Mouse (Mus musculus) kidney, adult 2 months (tissue): Measurements from ENCODE around the gene Bahd1. TPM values are rescaled to one million over a fixed set of nuclear protein-coding genes. Genes with fewer than 3 reads are reported as not detected.
A peak's percentile ranks its signal among the peaks of the same experiment; 100 is the strongest.

Experiments
- DNase-seq: peaks from one replicate; pipeline ENCODE4 v3.0.0; 2021
- H3K27ac ChIP-seq: fragments of 200-500 bp; 2 replicates; pipeline ENCODE4 v1.5.1; 2012; ENCODE audit warnings: low read depth, low read length, control low read depth, inconsistent platforms; ENCODE audit not compliant: insufficient read depth
- H3K27me3 ChIP-seq: fragments of 200-500 bp; replicated peaks from 2 replicates; pipeline ENCODE4 v1.6.1; 2012; ENCODE audit warnings: mild to moderate bottlenecking, moderate library complexity, low read length, inconsistent platforms; ENCODE audit not compliant: control insufficient read depth, insufficient read depth
- H3K36me3 ChIP-seq: fragments of 200-500 bp; 2 replicates; pipeline ENCODE4 v1.6.1; 2012; ENCODE audit warnings: mild to moderate bottlenecking, moderate library complexity, low read length, inconsistent platforms; ENCODE audit not compliant: control insufficient read depth, insufficient read depth
- H3K4me1 ChIP-seq: fragments of 200-500 bp; 2 replicates; pipeline ENCODE4 v1.6.1; 2011; ENCODE audit warnings: low read length; ENCODE audit not compliant: control insufficient read depth, insufficient read depth
- H3K4me3 ChIP-seq: fragments of 200-500 bp; 2 replicates; pipeline ENCODE4 v1.5.1; 2011; ENCODE audit warnings: mild to moderate bottlenecking, low read depth, low read length, control low read depth; ENCODE audit not compliant: insufficient read depth
- CTCF ChIP-seq: fragments of 200-500 bp; conservative IDR thresholded peaks from 2 replicates; pipeline ENCODE4 v1.5.1; 2011; ENCODE audit warnings: low read depth, mild to moderate bottlenecking, control low read depth, low read length, moderate library complexity, mixed read lengths; ENCODE audit not compliant: insufficient read depth, insufficient read length
- POLR2A ChIP-seq: fragments of 200-500 bp; IDR thresholded peaks from one replicate; pipeline ENCODE4 v1.6.1; 2011; ENCODE audit warnings: low read depth, low read length, control low read depth
- WGBS: fragments of 180-500 bp; shearing (Covaris S2); methylation state at CpG from one replicate; pipeline ENCODE4 v1.1.7; 2018; 5-methylcytosine and 5-hydroxymethylcytosine counted together
- polyA plus RNA-seq: library from polyadenylated mRNA; depleted of rRNA; stranded (reverse); fragments of >200 nt; gene quantifications from 2 replicates; pipeline ENCODE4 v1.2.3, GENCODE M21; 2012

Bahd1 gene
- polyA plus RNA-seq, 1 experiment, result 17.5 TPM

GRCm38 (mm10) chr2:118899306-118899705 is 871 bp upstream of the Bahd1 start:
- H3K27me3 ChIP-seq, result no peaks in the 10 kb centered on the region
- no peak overlapping the region for H3K4me3 ChIP-seq
- WGBS, result 27% methylated on average over 7 of the region's 7 CpGs
- H3K4me1 ChIP-seq, result peaks cover 8% of the 10 kb centered on the region; the same call in 1 of the 2 replicates
- TF ChIP-seq POLR2A (no peak), CTCF (no peak)
- no peaks in the 10 kb centered on the region for H3K36me3 ChIP-seq
- no peak overlapping the region for H3K27ac ChIP-seq
- DNase-seq, result no peak

GRCm38 (mm10) chr2:118900826-118901140 is 606 bp downstream of the Bahd1 start:
- H3K4me3 ChIP-seq, result peak overlapping the region; percentile 40
- H3K4me1 ChIP-seq, result peaks cover 8% of the 10 kb centered on the region; the same call in 1 of the 2 replicates
- WGBS, result 2% methylated on average over 11 of the region's 11 CpGs
- H3K27me3 ChIP-seq, result no peaks in the 10 kb centered on the region
- no peak for DNase-seq
- TF ChIP-seq CTCF, result no peak
- TF ChIP-seq POLR2A, result no peak
- H3K36me3 ChIP-seq, result no peaks in the 10 kb centered on the region
- H3K27ac ChIP-seq, result no peak overlapping the region

DNA sequence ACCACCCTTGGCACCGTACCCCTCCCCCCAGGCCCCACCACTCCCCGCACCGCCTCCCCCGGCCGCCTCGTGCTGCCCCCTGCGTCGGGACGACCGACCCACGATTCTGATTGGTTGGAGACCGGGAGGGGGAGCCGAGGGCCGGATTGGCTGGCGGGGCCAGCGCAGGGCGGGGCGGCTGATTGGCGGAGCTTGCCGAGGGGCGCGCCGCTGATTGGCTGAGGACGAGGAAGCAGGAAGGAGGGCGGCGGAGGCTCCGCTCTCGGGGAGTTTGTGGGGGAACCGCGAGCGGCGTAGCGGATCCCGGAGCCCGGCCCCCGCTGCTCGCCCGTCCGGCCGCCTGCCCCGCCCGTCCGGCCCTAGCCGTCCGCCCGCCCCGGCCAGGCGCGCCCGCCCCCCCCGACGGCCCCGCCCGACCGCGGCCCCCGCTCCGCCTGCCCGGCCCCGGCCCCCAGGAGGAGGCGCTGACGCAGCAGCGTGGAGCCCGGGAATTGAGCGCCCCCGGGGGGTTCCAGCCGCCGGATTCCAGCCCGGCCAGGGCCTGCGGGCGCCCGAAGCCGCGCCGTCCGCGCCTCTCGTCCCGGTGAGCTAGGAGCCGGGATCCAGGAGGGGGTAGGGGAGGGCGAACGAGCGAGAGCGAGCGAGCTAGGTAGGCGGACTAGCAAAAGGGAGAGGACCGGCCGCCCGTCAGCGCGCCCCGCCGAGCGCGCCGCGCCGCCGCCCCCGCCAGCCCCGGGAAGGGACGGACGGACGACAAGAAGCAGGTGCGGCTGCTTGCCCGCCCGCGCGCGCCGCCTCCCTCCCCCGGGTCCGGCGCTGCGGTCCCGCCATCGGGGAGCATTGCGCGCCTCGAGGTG is 1.2 kb downstream of the Bahd1 start:
- TF ChIP-seq POLR2A, result no peak
- no peak for TF ChIP-seq CTCF
- H3K27ac ChIP-seq, result peak overlapping the region; percentile 84
- peaks cover 13% of the 10 kb centered on the region; the same call in 1 of the 2 replicates for H3K4me1 ChIP-seq
- DNase-seq, result peak; percentile 99
- no peaks in the 10 kb centered on the region for H3K36me3 ChIP-seq
- peak overlapping the region; percentile 87 for H3K4me3 ChIP-seq
- WGBS, result 1% methylated on average over 90 of the region's 120 CpGs
- H3K27me3 ChIP-seq, result no peaks in the 10 kb centered on the region

DNA sequence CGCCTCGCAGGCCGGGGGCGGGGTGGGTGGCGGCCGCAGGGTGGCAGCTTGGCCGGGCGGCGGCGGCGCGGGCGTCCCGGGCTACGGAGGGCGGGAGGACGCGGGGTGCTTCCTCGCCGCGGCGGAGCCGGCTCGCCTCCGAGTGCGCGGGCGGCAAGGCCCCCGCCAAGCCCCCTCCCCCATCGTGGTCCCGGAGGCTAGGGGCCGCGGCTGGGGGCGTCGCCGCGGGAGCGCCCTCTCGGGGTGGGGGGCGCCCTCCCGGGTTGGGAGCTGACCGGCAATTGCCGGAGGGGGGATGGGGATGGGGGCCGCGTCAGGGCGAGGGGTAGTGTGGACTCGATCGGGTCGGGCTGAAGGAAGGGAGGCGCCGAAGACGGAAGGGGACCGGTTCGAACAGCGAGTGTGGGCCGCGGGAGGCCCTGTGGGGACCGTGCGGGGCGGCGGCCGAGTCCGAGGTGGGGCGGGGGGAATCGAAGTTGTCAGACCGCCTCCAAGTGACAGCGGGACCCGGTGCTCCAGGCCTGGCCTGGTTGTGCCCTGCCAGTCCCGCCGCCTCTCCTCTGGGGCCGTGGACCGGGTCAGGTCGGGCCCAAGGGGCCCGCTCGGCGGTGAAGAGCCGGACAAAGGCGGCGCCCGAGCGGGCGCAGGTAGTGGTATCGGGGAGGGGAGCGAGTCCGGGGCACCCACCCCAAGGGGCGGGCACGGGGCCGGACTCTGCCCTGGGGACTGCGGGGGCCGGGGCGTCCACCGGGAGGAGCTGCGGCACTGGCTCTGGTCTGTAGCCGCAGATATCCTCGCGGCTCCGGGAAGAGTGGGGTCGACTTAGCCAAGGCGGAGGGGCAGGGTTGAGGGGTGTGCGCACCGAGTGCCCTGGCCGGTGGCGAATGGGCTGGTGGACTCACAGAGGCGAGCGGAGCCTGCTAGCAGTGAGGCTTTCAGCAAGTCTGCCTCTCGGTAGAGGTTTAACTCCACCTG is 2.2 kb downstream of the Bahd1 start:
- Histone ChIP-seq H3K36me3 (no peaks in the 10 kb centered on the region), H3K4me1 (peaks cover 17% of the 10 kb centered on the region), H3K27me3 (no peaks in the 10 kb centered on the region), H3K4me3 (peak overlapping the region; percentile 87), H3K27ac (peak overlapping the region; percentile 17)
- peak; percentile 84 for DNase-seq
- no peak for TF ChIP-seq POLR2A
- TF ChIP-seq CTCF, result peak; percentile 28
- WGBS, result under 1% methylated on average over 106 of the region's 106 CpGs

GRCm38 (mm10) chr2:118903333-118903741 is 3.2 kb downstream of the Bahd1 start:
- Histone ChIP-seq H3K27ac (no peak overlapping the region), H3K4me3 (no peak overlapping the region), H3K4me1 (peaks cover 17% of the 10 kb centered on the region), H3K27me3 (no peaks in the 10 kb centered on the region), H3K36me3 (no peaks in the 10 kb centered on the region)
- TF ChIP-seq POLR2A (no peak), CTCF (no peak)
- DNase-seq, result peak; percentile 37
- 22% methylated on average over 10 of the region's 10 CpGs for WGBS

GRCm38 (mm10) chr2:118905433-118906117 is 5.4 kb downstream of the Bahd1 start:
- Histone ChIP-seq H3K27me3 (no peaks in the 10 kb centered on the region), H3K4me3 (no peak overlapping the region), H3K4me1 (peaks cover 32% of the 10 kb centered on the region), H3K27ac (no peak overlapping the region), H3K36me3 (no peaks in the 10 kb centered on the region)
- TF ChIP-seq CTCF (no peak), POLR2A (no peak)
- 78% methylated on average over 7 of the region's 7 CpGs for WGBS
- no peak for DNase-seq
